In genomic region chr9:70111869-70112286, GRCm38 (mm10) we compare ENCODE assay signal across 8 mouse cellular contexts. TPM values are rescaled to one million over a fixed set of nuclear protein-coding genes. Genes with fewer than 3 reads are reported as not detected.
DNase-seq lines count a peak whose midpoint lies in the region; ATAC-seq and TF ChIP-seq lines count a peak whose summit lies in the region.

No protein-coding gene starts in this region.

- H3K4me3 ChIP-seq in heart, embryonic 12.5 days, result peak overlapping the region; percentile 33
- peak overlapping the region; percentile 8 to 55; a peak in 3 of 4 replicates for H3K4me3 ChIP-seq in ES-E14 (ENCODE audit: insufficient read depth in 1 of 2, low read depth in 1 of 2, low read length in 2 of 2, poor library complexity in 1 of 2, severe bottlenecking in 1 of 2)
- peak overlapping the region; percentile 46 for H3K4me3 ChIP-seq in hindbrain, embryonic 10.5 days

- H3K4me2 ChIP-seq in heart, embryonic 12.5 days, result peak overlapping the region; percentile 64

- peaks cover 3% of the 10 kb centered on the region; the same call in 1 of the 2 replicates for H3K27me3 ChIP-seq in heart, embryonic 12.5 days (replicated peaks)
- H3K27me3 ChIP-seq in hindbrain, embryonic 10.5 days (ENCODE audit: insufficient read depth, poor library complexity, severe bottlenecking), result 0 out of 2 replicates have a peak, but pooled peaks cover 5% of the 10 kb centered on the region

- intact Hi-C loops in heart, postnatal 25 days (cut with DNase I), result no loop called here

- H3K9ac ChIP-seq in heart, embryonic 12.5 days, result peak overlapping the region; percentile 48; the same call in 1 of the 2 replicates
- no peak overlapping the region for H3K9ac ChIP-seq in ES-E14 (ENCODE audit: insufficient read depth, low read depth, low read length, poor library complexity, severe bottlenecking)

- no peak overlapping the region for H3K27ac ChIP-seq in heart, embryonic 12.5 days (ENCODE audit: poor library complexity, severe bottlenecking)
- no peak overlapping the region for H3K27ac ChIP-seq in ES-E14 (ENCODE audit: insufficient read depth, low read depth, low read length, poor library complexity, severe bottlenecking)
- peak overlapping the region; percentile 76 for H3K27ac ChIP-seq in hindbrain, embryonic 10.5 days

- H3K9me3 ChIP-seq in heart, embryonic 12.5 days (replicated peaks), result no peaks in the 10 kb centered on the region
- no peaks in the 10 kb centered on the region for H3K9me3 ChIP-seq in ES-E14 (ENCODE audit: control insufficient read depth, insufficient read depth, low read depth, low read length)
- H3K9me3 ChIP-seq in hindbrain, embryonic 10.5 days, result no peaks in the 10 kb centered on the region

- in situ Hi-C loops in ES-E14 (cut with MboI; ENCODE audit: low sequenced_read_pairs in 2 of 2, unreplicated experiment in 2 of 2), result no loop called here

- DNase-seq in heart, postnatal 25 days (ENCODE audit: low spot score), result no peak
- no peak for DNase-seq in ES-E14 (ENCODE audit: low read depth, low spot score)
- peak; percentile 43 for DNase-seq in hindbrain, embryonic 10.5 days (ENCODE audit: low spot score)
- peak; percentile 30 for DNase-seq in mesoderm, embryonic 11.5 days (ENCODE audit: low read depth, low spot score)
- no peak for DNase-seq in MN1 (ENCODE audit: low spot score)
- DNase-seq in spleen, postnatal 10 days (ENCODE audit: low spot score in 2 of 2), result no peak
- DNase-seq in B cell, adult 2 months, result no peak

- ATAC-seq in heart, embryonic 12.5 days (ENCODE audit: insufficient number of reproducible peaks, low FRiP score), result no peak

- WGBS in heart, embryonic 12.5 days, result 7% methylated on average over 10 of the region's 10 CpGs
- 7% methylated on average over 10 of the region's 10 CpGs for WGBS in hindbrain, embryonic 10.5 days

- H3K4me1 ChIP-seq in heart, embryonic 12.5 days (replicated peaks), result peaks cover 9% of the 10 kb centered on the region; the same call in 1 of the 2 replicates
- H3K4me1 ChIP-seq in ES-E14 (ENCODE audit: control insufficient read depth in 2 of 2, insufficient read depth in 2 of 2, low read length in 2 of 2, poor library complexity in 1 of 2), result peaks cover 0 to 4% of the 10 kb centered on the region in 2 experiments; a peak in 2 of 4 replicates
- peaks cover 18% of the 10 kb centered on the region for H3K4me1 ChIP-seq in hindbrain, embryonic 10.5 days (replicated peaks)

- no peaks in the 10 kb centered on the region for H3K36me3 ChIP-seq in heart, embryonic 12.5 days
- no peaks in the 10 kb centered on the region for H3K36me3 ChIP-seq in ES-E14 (ENCODE audit: control insufficient read depth, insufficient read depth, low read length, poor library complexity, severe bottlenecking)
- no peaks in the 10 kb centered on the region for H3K36me3 ChIP-seq in hindbrain, embryonic 10.5 days

TF ChIP-seq in ES-E14, 5 proteins besides CTCF, POLR2A, EP300 and RAD21:
- TF ChIP-seq ZC3H11A (IDR thresholded peaks at IDR 0.05; ENCODE audit: borderline replicate concordance, low read depth, low read length) (no peak), HCFC1 (IDR thresholded peaks at IDR 0.05; ENCODE audit: borderline replicate concordance, insufficient read depth, low read length) (no peak), CHD2 (IDR thresholded peaks at IDR 0.05; ENCODE audit: low read depth, low read length) (no peak), ZNF384 (IDR thresholded peaks at IDR 0.05; ENCODE audit: low read depth, low read length) (no peak), MAFK (IDR thresholded peaks at IDR 0.05; ENCODE audit: insufficient read depth, low read depth, low read length) (no peak)

RNA-seq across cellular contexts. Expression of gene Fam81a, which starts 30.5 kb away (rescaled TPM):
- 31.5 and 35.0 TPM in 2 replicates for polyA plus RNA-seq in heart, embryonic 12.5 days (2016; fragmentation: Nextera tagmentation; extraction: Ambion mirVana)
- total RNA-seq in heart, postnatal 25 days (2021), result 10 to 100 TPM; 35.8 to 41.9 TPM
- total RNA-seq in ES-E14 (2012; rRNA removed), result 5.3 and 5.7 TPM in 2 replicates
- 7.2 and 9.5 TPM in 2 replicates for polyA plus RNA-seq in hindbrain, embryonic 10.5 days (2016; fragmentation: Nextera tagmentation; extraction: Ambion mirVana)

Comparison
In these comparisons a context has a peak if more than half of its experiments do, and no peak if none do; other contexts are left out.
1. DNase-seq: peak in hindbrain, embryonic 10.5 days (single experiment) and mesoderm, embryonic 11.5 days (single experiment); none in heart, postnatal 25 days (single experiment), ES-E14 (single experiment), MN1 (single experiment), spleen, postnatal 10 days (0 of 2) and B cell, adult 2 months (0 of 2).
2. Peak in every context shown above with its lines, with median percentiles within 50 percentile points of each other: H3K4me3 ChIP-seq.